ENCODE assay signal across 12 mouse cellular contexts in the genomic region with DNA sequence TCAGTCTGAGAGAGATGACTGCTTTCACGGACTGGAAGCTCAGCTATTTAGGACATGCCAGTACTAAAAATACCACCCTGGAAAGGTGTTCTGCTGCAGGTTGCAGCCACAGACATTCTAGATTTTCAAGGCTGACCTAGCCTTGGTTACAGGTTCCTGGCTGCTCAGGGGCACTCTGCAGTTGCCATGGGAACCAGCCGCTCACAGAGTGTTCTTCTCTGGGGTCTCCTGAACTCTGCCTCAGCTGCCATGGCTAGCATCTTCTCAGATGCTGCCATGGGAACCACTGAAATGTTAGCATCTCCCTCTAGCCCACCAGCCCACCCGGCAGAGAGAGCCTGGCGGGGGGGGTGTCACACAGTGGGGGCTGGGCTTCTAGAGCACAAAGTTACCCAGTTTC. TPM values are rescaled to one million over a fixed set of nuclear protein-coding genes. Genes with fewer than 3 reads are reported as not detected.
DNase-seq lines count a peak whose midpoint lies in the region; ATAC-seq and TF ChIP-seq lines count a peak whose summit lies in the region.
"Had no signal": no experiment of that assay in that cellular context is flagged by ENCODE, and none has a peak within 500 bp of the region (broad histone marks: within the 10 kb centered on the region; RNA-seq: fewer than 3 reads in every experiment).

No protein-coding gene starts in this region.

- no peaks in the 10 kb centered on the region for H3K9me3 ChIP-seq in lung, embryonic 14.5 days (ENCODE audit: low read depth, low read length)
- H3K9me3 ChIP-seq in forebrain, embryonic 12.5 days = 0 out of 2 replicates have a peak, but pooled peaks cover 4% of the 10 kb centered on the region
- H3K9me3 ChIP-seq in limb, embryonic 10.5 days (replicated peaks) = no peaks in the 10 kb centered on the region
- H3K9me3 ChIP-seq in neural tube, embryonic 13.5 days = no peaks in the 10 kb centered on the region
- H3K9me3 ChIP-seq in liver, embryonic 11.5 days (ENCODE audit: control insufficient read depth, low read length) = no peaks in the 10 kb centered on the region

- H3K4me3 ChIP-seq in lung, embryonic 14.5 days (ENCODE audit: low read depth, low read length) = no peak overlapping the region
- H3K4me3 ChIP-seq in forebrain, embryonic 12.5 days (replicated peaks) = no peak overlapping the region
- H3K4me3 ChIP-seq in limb, embryonic 10.5 days = no peak overlapping the region
- no peak overlapping the region for H3K4me3 ChIP-seq in neural tube, embryonic 13.5 days
- no peak overlapping the region for H3K4me3 ChIP-seq in liver, embryonic 11.5 days (ENCODE audit: low read depth, low read length)
- H3K4me3 ChIP-seq: liver, embryonic 13.5 days had no signal

- H3K9ac ChIP-seq in lung, embryonic 14.5 days = no peak overlapping the region
- no peak overlapping the region for H3K9ac ChIP-seq in forebrain, embryonic 12.5 days
- H3K9ac ChIP-seq in neural tube, embryonic 13.5 days = no peak overlapping the region
- H3K9ac ChIP-seq in liver, embryonic 11.5 days (ENCODE audit: low read depth, low read length) = no peak overlapping the region
- H3K9ac ChIP-seq: liver, embryonic 13.5 days had no signal

- peak; percentile 48 for DNase-seq in lung, embryonic 14.5 days
- no peak for DNase-seq in lung, postnatal 14 days
- DNase-seq in limb, embryonic 10.5 days (ENCODE audit: low spot score) = peak; percentile 58
- DNase-seq in liver, embryonic 11.5 days (ENCODE audit: low spot score) = no peak
- DNase-seq in frontal cortex, postnatal 25 days (ENCODE audit: low spot score in 2 of 2) = no peak
- no peak for DNase-seq in adrenal gland, adult (ENCODE audit: inconsistent age in 2 of 2, low spot score in 1 of 2)
- DNase-seq: cerebellum, postnatal 36 days; kidney, adult 8-10 months; liver, embryonic 13.5 days had no signal

- H3K27me3 ChIP-seq in lung, embryonic 14.5 days (ENCODE audit: insufficient read depth, low read length) = no peaks in the 10 kb centered on the region
- H3K27me3 ChIP-seq in forebrain, embryonic 12.5 days = no peaks in the 10 kb centered on the region
- no peaks in the 10 kb centered on the region for H3K27me3 ChIP-seq in limb, embryonic 10.5 days (ENCODE audit: low read depth, poor library complexity, severe bottlenecking)
- no peaks in the 10 kb centered on the region for H3K27me3 ChIP-seq in neural tube, embryonic 13.5 days
- peaks cover 13% of the 10 kb centered on the region for H3K27me3 ChIP-seq in liver, embryonic 11.5 days (replicated peaks; ENCODE audit: control insufficient read depth, insufficient read depth, low read length)
- H3K27me3 ChIP-seq: Patski had no signal

- H3K4me1 ChIP-seq in lung, embryonic 14.5 days (ENCODE audit: insufficient read depth) = peaks cover 14% of the 10 kb centered on the region
- peaks cover 34% of the 10 kb centered on the region for H3K4me1 ChIP-seq in forebrain, embryonic 12.5 days
- H3K4me1 ChIP-seq in limb, embryonic 10.5 days = peaks cover 61% of the 10 kb centered on the region
- peaks cover 42% of the 10 kb centered on the region for H3K4me1 ChIP-seq in neural tube, embryonic 13.5 days (replicated peaks)
- peaks cover 15% of the 10 kb centered on the region for H3K4me1 ChIP-seq in liver, embryonic 11.5 days (replicated peaks; ENCODE audit: control insufficient read depth, insufficient read depth, low read length)

- 25% methylated on average over 4 of the region's 4 CpGs for WGBS in lung, embryonic 14.5 days
- WGBS in forebrain, embryonic 12.5 days = 20% methylated on average over 4 of the region's 4 CpGs
- 37% methylated on average over 4 of the region's 4 CpGs for WGBS in limb, embryonic 10.5 days
- WGBS in neural tube, embryonic 13.5 days = 19% methylated on average over 4 of the region's 4 CpGs
- WGBS in liver, embryonic 11.5 days = 36% methylated on average over 4 of the region's 4 CpGs

- no peak overlapping the region for H3K27ac ChIP-seq in lung, embryonic 14.5 days (ENCODE audit: low read depth)
- H3K27ac ChIP-seq in forebrain, embryonic 12.5 days = no peak overlapping the region
- H3K27ac ChIP-seq in limb, embryonic 10.5 days = peak overlapping the region; percentile 95
- 0 out of 2 replicates have a peak overlapping the region, but pooled peaks have one; percentile 2 for H3K27ac ChIP-seq in neural tube, embryonic 13.5 days (replicated peaks)
- no peak overlapping the region for H3K27ac ChIP-seq in liver, embryonic 11.5 days (ENCODE audit: low read depth, low read length)
- H3K27ac ChIP-seq: liver, embryonic 13.5 days had no signal

- no peak for TF ChIP-seq CTCF in lung, embryonic 14.5 days (IDR thresholded peaks at IDR 0.05; ENCODE audit: low read depth)

- H3K4me2 ChIP-seq in lung, embryonic 14.5 days = no peak overlapping the region
- no peak overlapping the region for H3K4me2 ChIP-seq in forebrain, embryonic 12.5 days
- no peak overlapping the region for H3K4me2 ChIP-seq in neural tube, embryonic 13.5 days
- H3K4me2 ChIP-seq in liver, embryonic 11.5 days = no peak overlapping the region
- H3K4me2 ChIP-seq: liver, embryonic 13.5 days had no signal

- ATAC-seq in lung, embryonic 14.5 days (ENCODE audit: insufficient read depth) = no peak
- peak; percentile 67 for ATAC-seq in forebrain, embryonic 12.5 days (ENCODE audit: low FRiP score)
- ATAC-seq in neural tube, embryonic 13.5 days (ENCODE audit: low read depth) = peak; percentile 54; the same call in 1 of the 2 replicates
- no peak for ATAC-seq in liver, embryonic 11.5 days (replicated peaks; ENCODE audit: low FRiP score)
- ATAC-seq: Patski had no signal

- H3K36me3 ChIP-seq in lung, embryonic 14.5 days (ENCODE audit: insufficient read depth) = no peaks in the 10 kb centered on the region
- H3K36me3 ChIP-seq in forebrain, embryonic 12.5 days (replicated peaks) = no peaks in the 10 kb centered on the region
- H3K36me3 ChIP-seq in limb, embryonic 10.5 days = 0 out of 2 replicates have a peak, but pooled peaks cover 2% of the 10 kb centered on the region
- no peaks in the 10 kb centered on the region for H3K36me3 ChIP-seq in neural tube, embryonic 13.5 days
- no peaks in the 10 kb centered on the region for H3K36me3 ChIP-seq in liver, embryonic 11.5 days (ENCODE audit: control insufficient read depth, insufficient read depth, low read length)
- H3K36me3 ChIP-seq: liver, embryonic 13.5 days had no signal

RNA-seq across cellular contexts. Expression of a gene that starts 52.4 kb away (rescaled TPM):
- polyA plus RNA-seq in lung, embryonic 14.5 days (2014; fragmentation: Nextera tagmentation; extraction: Ambion mirVana) = 9.3 and 20.5 TPM in 2 replicates
- polyA plus RNA-seq in forebrain, embryonic 12.5 days (2016; fragmentation: Nextera tagmentation; extraction: Ambion mirVana) = 5.6 and 6.2 TPM in 2 replicates
- polyA plus RNA-seq in limb, embryonic 10.5 days (2016; fragmentation: Nextera tagmentation; extraction: Ambion mirVana) = 6.2 and 8.7 TPM in 2 replicates
- polyA plus RNA-seq in neural tube, embryonic 13.5 days (2015; fragmentation: Nextera tagmentation; extraction: Ambion mirVana) = 9.3 and 14.7 TPM in 2 replicates
- polyA plus RNA-seq in liver, embryonic 11.5 days (2014; fragmentation: Nextera tagmentation; extraction: Ambion mirVana) = 20.7 and 24.4 TPM in 2 replicates

Comparison
In these comparisons a context has a peak if more than half of its experiments do, and no peak if none do; other contexts are left out.
1. DNase-seq: peak in lung, embryonic 14.5 days (single experiment) and limb, embryonic 10.5 days (single experiment); none in lung, postnatal 14 days (single experiment), liver, embryonic 11.5 days (single experiment), frontal cortex, postnatal 25 days (0 of 2) and adrenal gland, adult (0 of 2).
2. ATAC-seq: peak in forebrain, embryonic 12.5 days (single experiment) and neural tube, embryonic 13.5 days (single experiment); none in lung, embryonic 14.5 days (single experiment) and liver, embryonic 11.5 days (single experiment).
3. H3K27ac ChIP-seq: peak in limb, embryonic 10.5 days (single experiment) and neural tube, embryonic 13.5 days (single experiment); none in lung, embryonic 14.5 days (single experiment), forebrain, embryonic 12.5 days (single experiment) and liver, embryonic 11.5 days (single experiment).